In genomic region chr11:101031470-101031869, GRCm38 (mm10) we compare ENCODE assay signal across 24 mouse cellular contexts. TPM values are rescaled to one million over a fixed set of nuclear protein-coding genes. Genes with fewer than 3 reads are reported as not detected.
"Had no signal": no experiment of that assay in that cellular context is flagged by ENCODE, and none has a peak within 500 bp of the region (broad histone marks: within the 10 kb centered on the region; RNA-seq: fewer than 3 reads in every experiment).

No protein-coding gene starts in this region.

- H3K9ac ChIP-seq: limb, embryonic 13.5 days; liver, embryonic 12.5 days; liver, embryonic 15.5 days; lung, embryonic 15.5 days; midbrain, embryonic 13.5 days; neural tube, embryonic 13.5 days; stomach, embryonic 15.5 days had no signal

- H3K9me3 ChIP-seq: limb, embryonic 10.5 days; limb, embryonic 13.5 days; liver, embryonic 12.5 days; liver, embryonic 15.5 days; lung, embryonic 15.5 days; megakaryocyte, embryonic 14.5 days; midbrain, embryonic 10.5 days; midbrain, embryonic 13.5 days; neural tube, embryonic 13.5 days; stomach, embryonic 15.5 days had no signal

- DNase-seq: kidney, postnatal 25 days; layer of hippocampus, adult 9-11 months; liver; lung, adult 18-20 months; lung, postnatal 10 days; lung, postnatal 36 days; retina, postnatal 1 day; right cerebral cortex, postnatal 25 days; spleen, adult 18-20 months; thymus, postnatal 25 days had no signal

- H3K4me1 ChIP-seq: limb, embryonic 10.5 days; liver, embryonic 12.5 days; liver, embryonic 15.5 days; lung, embryonic 15.5 days; midbrain, embryonic 10.5 days; midbrain, embryonic 13.5 days; neural tube, embryonic 13.5 days; stomach, embryonic 15.5 days had no signal

- H3K4me2 ChIP-seq: limb, embryonic 13.5 days; liver, embryonic 12.5 days; liver, embryonic 15.5 days; lung, embryonic 15.5 days; midbrain, embryonic 13.5 days; neural tube, embryonic 13.5 days; stomach, embryonic 15.5 days had no signal

- H3K27ac ChIP-seq: limb, embryonic 10.5 days; limb, embryonic 13.5 days; liver, embryonic 12.5 days; liver, embryonic 15.5 days; lung, embryonic 15.5 days; midbrain, embryonic 10.5 days; midbrain, embryonic 13.5 days; neural tube, embryonic 13.5 days; stomach, embryonic 15.5 days had no signal

- ATAC-seq: liver, embryonic 12.5 days; midbrain, embryonic 13.5 days; midbrain, embryonic 16.5 days had no signal

- H3K27me3 ChIP-seq: limb, embryonic 13.5 days; liver, embryonic 12.5 days; liver, embryonic 15.5 days; lung, embryonic 15.5 days; megakaryocyte, embryonic 14.5 days; midbrain, embryonic 13.5 days; neural tube, embryonic 13.5 days; stomach, embryonic 15.5 days had no signal

- H3K4me3 ChIP-seq: layer of hippocampus, adult 2 months; limb, embryonic 10.5 days; limb, embryonic 13.5 days; liver, embryonic 12.5 days; liver, embryonic 15.5 days; lung, embryonic 15.5 days; megakaryocyte, embryonic 14.5 days; midbrain, embryonic 10.5 days; midbrain, embryonic 13.5 days; myocyte; neural tube, embryonic 13.5 days; stomach, embryonic 15.5 days had no signal

RNA-seq across cellular contexts. Expression of gene Hsd17b1, which starts 46.7 kb away (rescaled TPM):
- total RNA-seq: monocyte, adult 5-6 weeks had no signal
- polyA plus RNA-seq: limb, embryonic 10.5 days; midbrain, embryonic 10.5 days; midbrain, embryonic 13.5 days had no signal
